Mouse (Mus musculus) layer of hippocampus, adult 2 months (tissue): ENCODE results near the gene Gm49366. TPM values are rescaled to one million over a fixed set of nuclear protein-coding genes. Genes with fewer than 3 reads are reported as not detected.
"Not testable (repeated sequence)": the region's sequence is repeated elsewhere in the genome, so short reads cannot be mapped to it uniquely, and the experiment has no call there.

ENCODE experiments used
- DNase-seq, 2 experiments: peaks; one replicate each; pipeline ENCODE4 v3.0.0; 2022; ENCODE audit warnings: low spot score in 2 of 2
- H3K27ac ChIP-seq: fragments of 200-600 bp; 2 replicates; pipeline ENCODE4 v1.8.1; 2022
- H3K4me3 ChIP-seq: fragments of 200-600 bp; 2 replicates; pipeline ENCODE4 v1.8.1; 2022; ENCODE audit warnings: mild to moderate bottlenecking
- CTCF ChIP-seq: fragments of 200-600 bp; conservative IDR thresholded peaks from 2 replicates; pipeline ENCODE4 v1.8.1; 2022; ENCODE audit warnings: antibody characterized with exemption, mild to moderate bottlenecking, moderate library complexity
- total RNA-seq, 2 experiments: library from RNA; stranded (reverse); gene quantifications; 2 replicates each; pipeline ENCODE4 v1.2.3; 2021

Gm49366 gene
- total RNA-seq, 2 experiments from 2014 or later, result 2.9 TPM; not detected in 1

DNA sequence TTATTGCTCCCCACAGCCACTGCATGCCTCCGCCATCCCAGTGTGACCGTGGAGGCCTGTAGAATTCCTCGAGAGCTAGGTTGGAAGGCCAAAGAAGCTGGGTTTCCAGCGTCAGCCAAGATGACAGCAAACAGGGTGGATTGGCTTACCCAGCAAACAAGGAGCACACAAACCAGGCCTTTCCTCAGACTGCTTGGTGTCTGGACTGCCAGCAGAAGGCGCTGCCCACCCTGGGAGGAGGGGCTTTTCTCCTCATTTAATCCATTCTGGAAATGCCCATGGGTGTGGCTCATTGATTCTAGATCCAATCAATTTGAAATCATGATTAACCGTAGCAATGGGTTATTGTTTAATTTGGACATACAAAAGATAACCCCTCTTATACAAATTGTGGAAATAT, 25.6 kb upstream of the Gm49366 start:
- DNase-seq, result no peak
- TF ChIP-seq CTCF, result peak; percentile 60
- Histone ChIP-seq H3K27ac (peak overlapping the region; percentile 53; the same call in 1 of the 2 replicates), H3K4me3 (no peak overlapping the region)

DNA sequence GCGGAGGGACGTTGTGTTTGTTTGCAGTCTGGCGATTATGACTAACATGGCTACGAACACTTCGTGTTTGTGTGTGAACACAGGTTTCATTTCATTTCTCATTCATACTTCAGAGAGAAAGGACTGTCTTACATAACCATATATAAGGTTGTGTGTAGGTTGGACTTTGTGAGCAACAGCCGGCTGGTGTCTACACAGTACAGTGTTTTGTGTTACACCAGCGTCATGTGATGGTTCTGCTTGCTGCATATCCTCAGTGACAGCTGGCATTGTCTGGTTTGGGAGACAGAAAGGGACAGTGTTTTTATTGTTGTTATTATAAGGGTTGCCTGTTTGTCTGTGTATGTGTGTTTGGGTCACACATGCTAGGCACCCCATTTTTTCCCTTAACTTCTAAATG, 25.0 kb upstream of the Gm49366 start:
- no peak for DNase-seq
- Histone ChIP-seq H3K27ac (peak overlapping the region; percentile 53; the same call in 1 of the 2 replicates), H3K4me3 (no peak overlapping the region)
- no peak for TF ChIP-seq CTCF

GRCm38 (mm10) chr12:84020528-84020927, 18.2 kb upstream of the Gm49366 start:
- H3K27ac ChIP-seq, H3K4me3 ChIP-seq, DNase-seq: not testable (repeated sequence)

DNA sequence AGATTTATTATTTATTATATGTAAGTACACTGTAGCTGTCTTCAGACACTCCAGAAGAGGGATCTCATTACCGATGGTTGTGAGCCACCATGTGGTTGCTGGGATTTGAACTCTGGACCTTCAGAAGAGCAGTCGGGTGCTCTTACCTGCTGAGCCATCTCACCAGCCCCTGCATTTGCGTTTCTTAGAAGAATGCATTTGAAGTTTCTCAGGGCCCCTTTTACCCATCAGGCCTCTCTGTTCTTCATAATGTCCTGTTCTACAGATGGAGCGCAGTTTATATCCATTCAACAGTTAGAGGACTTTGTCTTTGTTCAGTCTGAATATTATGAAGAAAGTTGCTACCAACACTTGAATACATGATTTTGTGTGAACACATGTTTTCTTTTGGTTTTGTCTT, 16.5 kb upstream of the Gm49366 start:
- H3K27ac ChIP-seq, DNase-seq, H3K4me3 ChIP-seq: not testable (repeated sequence)

GRCm38 (mm10) chr12:84023052-84023745, 15.5 kb upstream of the Gm49366 start:
- DNase-seq, result no peak
- no peak for TF ChIP-seq CTCF
- no peak overlapping the region for H3K27ac ChIP-seq
- H3K4me3 ChIP-seq, result no peak overlapping the region

GRCm38 (mm10) chr12:84025888-84026287, 12.8 kb upstream of the Gm49366 start:
- Histone ChIP-seq H3K4me3 (no peak overlapping the region), H3K27ac (no peak overlapping the region)
- DNase-seq, result no peak
- no peak for TF ChIP-seq CTCF

DNA sequence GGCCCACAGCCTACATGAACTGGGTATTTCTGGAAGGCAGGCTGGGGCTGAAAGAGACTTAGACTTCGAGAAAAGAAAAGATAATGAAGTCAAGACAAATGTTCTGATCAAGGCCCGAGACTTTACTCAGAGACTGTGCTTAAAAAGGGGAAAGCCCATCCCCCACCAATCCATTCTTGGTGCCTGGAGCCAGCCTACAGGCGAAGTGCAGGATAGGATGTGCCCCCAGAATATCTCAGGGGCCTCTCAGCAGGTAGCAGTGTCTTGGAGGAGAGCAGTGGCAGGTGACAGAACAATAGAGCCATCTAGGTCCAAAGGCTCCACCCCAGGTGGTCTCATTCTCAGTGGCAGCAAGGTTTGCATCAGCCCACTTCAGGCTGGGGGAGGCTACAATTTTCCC, 10.4 kb upstream of the Gm49366 start:
- H3K4me3 ChIP-seq, H3K27ac ChIP-seq, DNase-seq: not testable (repeated sequence)

DNA sequence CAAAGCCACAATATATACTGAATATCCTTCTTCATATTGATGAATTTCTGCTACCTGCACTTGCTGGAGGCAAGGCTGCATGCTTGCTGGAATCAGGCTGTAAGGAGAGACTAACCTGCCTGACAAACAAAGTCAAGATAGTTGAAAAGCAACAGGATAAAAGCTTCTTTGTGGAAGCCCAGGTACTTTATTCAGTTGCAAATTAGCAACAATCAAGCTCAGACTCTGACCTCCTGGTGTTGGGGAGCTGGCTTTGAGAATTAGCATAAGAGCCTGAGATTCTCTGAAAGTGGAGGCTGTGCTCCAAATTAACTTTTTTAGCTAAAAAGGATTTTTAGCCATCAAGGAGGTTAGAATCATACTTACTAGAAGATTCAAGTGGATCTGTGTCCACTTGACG, 9.7 kb upstream of the Gm49366 start:
- H3K27ac ChIP-seq, H3K4me3 ChIP-seq, DNase-seq: not testable (repeated sequence)

- Histone ChIP-seq H3K27ac (no peak overlapping the region), H3K4me3 (no peak overlapping the region)
- DNase-seq, result peak; percentile 83 to 88
- TF ChIP-seq CTCF, result peak; percentile 94
These were observed 7.9 kb upstream of the Gm49366 start for GRCm38 (mm10) chr12:84030659-84031332.

DNA sequence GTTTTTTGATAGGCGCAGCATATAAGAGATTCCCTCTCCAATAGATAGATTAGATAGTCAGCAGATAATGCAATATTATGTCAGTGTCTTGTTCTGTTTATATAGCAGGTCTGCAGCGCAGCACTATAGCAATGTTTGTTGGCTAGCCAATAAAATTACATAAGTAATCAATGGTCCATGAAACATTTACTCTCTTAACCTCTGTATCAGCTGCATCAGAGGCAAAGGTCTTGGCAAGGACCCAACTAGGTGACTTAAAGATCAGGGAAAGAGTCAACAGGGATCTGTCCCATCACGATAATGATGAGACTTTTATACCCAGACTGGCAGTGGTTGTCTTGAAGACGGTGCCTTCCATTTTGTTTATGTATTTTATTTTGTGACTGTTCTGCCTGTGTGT, 5.9 kb upstream of the Gm49366 start:
- Histone ChIP-seq H3K27ac (no peak overlapping the region), H3K4me3 (no peak overlapping the region)
- no peak for TF ChIP-seq CTCF
- DNase-seq, result no peak

- H3K4me3 ChIP-seq, H3K27ac ChIP-seq, DNase-seq: not testable (repeated sequence)
These were observed 5.4 kb upstream of the Gm49366 start for GRCm38 (mm10) chr12:84033302-84033701.

DNA sequence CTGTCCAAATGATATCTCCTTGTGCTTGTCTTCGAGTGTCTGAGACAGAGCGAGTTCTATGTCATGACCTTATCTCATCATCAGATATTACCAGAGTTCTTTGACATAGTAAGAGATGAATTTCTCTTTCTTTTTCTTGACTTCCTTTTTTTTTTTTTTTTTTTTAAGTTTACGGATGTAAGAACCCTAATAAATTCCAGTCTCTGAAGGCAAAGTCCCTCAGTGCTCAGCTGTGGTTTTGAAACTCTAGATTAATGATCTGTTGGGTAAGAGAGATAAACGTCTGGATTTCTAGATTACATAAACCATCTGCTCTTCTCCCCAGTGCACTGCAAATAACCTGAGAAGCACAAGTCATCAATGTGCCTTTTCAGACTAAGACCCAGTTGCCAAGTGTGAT, 4.6 kb upstream of the Gm49366 start:
- no peak for TF ChIP-seq CTCF
- Histone ChIP-seq H3K27ac (no peak overlapping the region), H3K4me3 (no peak overlapping the region)
- no peak for DNase-seq

DNA sequence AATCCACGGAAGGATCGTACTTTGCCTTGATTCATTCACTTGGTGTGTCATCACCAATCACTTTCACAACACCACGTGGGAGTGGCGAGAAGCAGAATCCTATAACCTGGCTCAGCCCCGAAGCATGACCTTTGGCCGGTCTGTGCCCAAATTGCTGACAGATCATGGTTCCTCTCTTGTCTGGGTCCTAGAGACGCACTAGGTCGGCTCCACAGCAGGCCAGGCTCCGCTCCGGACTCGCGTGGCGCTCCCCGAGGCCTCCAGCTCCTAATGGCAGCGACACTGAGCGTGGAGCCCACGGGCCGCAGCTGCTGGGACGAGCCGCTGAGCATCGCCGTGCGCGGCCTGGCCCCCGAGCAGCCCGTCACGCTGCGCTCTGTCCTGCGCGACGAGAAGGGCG, 494 bp upstream of the Gm49366 start, which contains the start of gene Acot4:
TSS of gene Acot4 (plus strand) at position 139 of the 400 bp plus-strand sequence.
- peak within 1 kb of the TSS; percentile 81 for H3K27ac ChIP-seq
- peak within 1 kb of the TSS; percentile 63 for H3K4me3 ChIP-seq
- not testable (repeated sequence) for DNase-seq

DNA sequence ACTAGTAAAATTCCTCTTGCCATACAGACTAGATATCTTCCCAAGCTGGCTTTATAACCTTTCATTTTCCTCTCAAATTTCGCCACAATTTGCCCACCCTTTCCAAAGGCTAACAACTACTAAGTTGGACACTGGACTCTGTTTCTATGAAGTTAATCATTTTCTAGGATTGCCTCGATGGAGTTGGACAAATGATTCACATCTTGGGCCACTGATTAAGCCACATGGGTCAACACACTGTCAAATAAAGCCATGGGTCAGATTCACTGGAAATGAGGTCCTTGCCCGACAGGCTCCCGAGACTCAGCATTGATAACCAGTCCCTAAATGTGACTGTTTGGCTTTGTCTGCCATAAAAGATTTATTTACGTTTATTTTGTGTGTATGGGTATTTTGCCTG, 3.5 kb downstream of the Gm49366 start:
- Histone ChIP-seq H3K4me3 (no peak overlapping the region), H3K27ac (no peak overlapping the region)
- no peak for TF ChIP-seq CTCF
- no peak for DNase-seq
